Mouse (Mus musculus) neural tube, embryonic 11.5 days (tissue): ENCODE measurements around the gene Zfp607b. TPM values are rescaled to one million over a fixed set of nuclear protein-coding genes. Genes with fewer than 3 reads are reported as not detected.

Source experiments
- ATAC-seq: fragments of 200-750 bp; cut with Nextera tagmentation; 2 replicates; pipeline ENCODE4 v1.8.0; 2017; ENCODE audit warnings: moderate number of reproducible peaks, mild to moderate bottlenecking, moderate TSS enrichment, moderate library complexity; ENCODE audit not compliant: insufficient read depth, low FRiP score, low TSS enrichment
- DNase-seq: peaks from one replicate; pipeline ENCODE4 v3.0.0-alpha.2; 2015; ENCODE audit warnings: low spot score
- H3K27ac ChIP-seq: fragments of 300-500 bp; sonication (generic); 2 replicates; pipeline ENCODE4 v1.5.1; 2014; ENCODE audit warnings: low read depth, mild to moderate bottlenecking, low read length
- H3K27me3 ChIP-seq: fragments of 300-500 bp; sonication (generic); 2 replicates; pipeline ENCODE4 v1.6.1; 2014; ENCODE audit warnings: mild to moderate bottlenecking, low read length, mixed read lengths; ENCODE audit not compliant: control insufficient read depth, insufficient read depth
- H3K36me3 ChIP-seq: fragments of 300-500 bp; sonication (generic); 2 replicates; pipeline ENCODE4 v1.6.1; 2014; ENCODE audit warnings: mild to moderate bottlenecking, low read length, moderate library complexity, mixed read lengths; ENCODE audit not compliant: control insufficient read depth, insufficient read depth
- H3K4me1 ChIP-seq: fragments of 300-500 bp; sonication (generic); 2 replicates; pipeline ENCODE4 v1.6.1; 2014; ENCODE audit warnings: low read length, mixed read lengths; ENCODE audit not compliant: control insufficient read depth, insufficient read depth
- H3K4me2 ChIP-seq: fragments of 300-500 bp; sonication (generic); 2 replicates; pipeline ENCODE4 v1.6.1; 2014; ENCODE audit warnings: low read depth, mild to moderate bottlenecking, moderate library complexity
- H3K4me3 ChIP-seq: fragments of 300-500 bp; sonication (generic); 2 replicates; pipeline ENCODE4 v1.5.1; 2014; ENCODE audit warnings: low read depth, low read length
- H3K9ac ChIP-seq: fragments of 300-500 bp; sonication (generic); 2 replicates; pipeline ENCODE4 v1.6.1; 2014; ENCODE audit warnings: mild to moderate bottlenecking, low read length
- H3K9me3 ChIP-seq: fragments of 300-500 bp; sonication (generic); 2 replicates; pipeline ENCODE4 v1.6.1; 2016; ENCODE audit warnings: low read length; ENCODE audit not compliant: control insufficient read depth
- WGBS: fragments of 180-500 bp; shearing (Covaris S2); extraction: QIAGEN DNeasy Blood & Tissue Kit; methylation state at CpG from one replicate; pipeline ENCODE4 v1.1.7; 2014; 5-methylcytosine and 5-hydroxymethylcytosine counted together
- polyA plus RNA-seq: library from polyadenylated mRNA; unstranded; fragments of >200 nt; fragmentation: Nextera tagmentation; extraction: Ambion mirVana; gene quantifications from 2 replicates; pipeline ENCODE4 v1.2.1, GENCODE M21; 2014

The Zfp607b gene
- polyA plus RNA-seq, 1 experiment from 2014 or later: 5.0 TPM

DNA sequence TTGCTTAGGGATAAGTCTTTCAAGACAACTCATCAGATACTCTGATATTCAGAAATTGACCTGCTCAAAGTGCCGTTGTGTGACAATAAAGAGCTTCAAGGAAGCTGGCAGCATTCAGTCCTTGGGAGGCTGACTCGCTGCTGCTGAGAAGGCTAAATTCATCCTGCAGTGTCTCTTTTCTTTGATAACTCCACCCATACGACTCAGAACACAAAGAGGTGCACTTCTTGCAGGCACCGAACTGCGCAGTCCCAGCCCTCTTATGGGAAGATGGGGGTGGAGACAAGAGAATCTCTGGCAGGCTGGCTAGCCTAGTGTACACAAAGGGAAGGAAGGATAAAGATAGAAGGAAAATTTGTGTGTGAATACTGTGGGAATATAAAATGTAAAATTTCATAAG, 46.3 kb downstream of the Zfp607b start:
- DNase-seq (no peak), ATAC-seq (no peak)
- H3K4me3 ChIP-seq: no peak overlapping the region; the same call in 1 of the 2 replicates
- 48% methylated on average over 5 of the region's 5 CpGs for WGBS
- peak overlapping the region; percentile 3; the same call in 1 of the 2 replicates for H3K4me2 ChIP-seq
- H3K27me3 ChIP-seq: no peaks in the 10 kb centered on the region
- H3K27ac ChIP-seq: peak overlapping the region; percentile 4; the same call in 1 of the 2 replicates
- H3K4me1 ChIP-seq: peaks cover 8% of the 10 kb centered on the region
- H3K9me3 ChIP-seq: no peaks in the 10 kb centered on the region
- H3K9ac ChIP-seq: no peak overlapping the region
- peaks cover 13% of the 10 kb centered on the region for H3K36me3 ChIP-seq

Other genes with a start within 250 kb of the Zfp607b start
- gene Sptbn4, start 241.7 kb upstream of the Zfp607b start, polyA plus RNA-seq: 0.23 and 0.34 TPM in 2 replicates
- 34.3 and 34.5 TPM in 2 replicates for gene Blvrb, start 241.4 kb upstream of the Zfp607b start, polyA plus RNA-seq
- 22.8 and 24.0 TPM in 2 replicates for gene Sertad3, start 215.6 kb upstream of the Zfp607b start, polyA plus RNA-seq
- gene Sertad1, start 202.4 kb upstream of the Zfp607b start, polyA plus RNA-seq: 17.0 and 18.4 TPM in 2 replicates
- 0.99 and 1.3 TPM in 2 replicates for gene Prx, start 190.0 kb upstream of the Zfp607b start, polyA plus RNA-seq
- 0.30 and 0.50 TPM in 2 replicates for gene Hipk4, start 166.1 kb upstream of the Zfp607b start, polyA plus RNA-seq
- 72.0 and 73.9 TPM in 2 replicates for gene Pld3, start 136.1 kb upstream of the Zfp607b start, polyA plus RNA-seq
- gene 2310022A10Rik, start 136.1 kb upstream of the Zfp607b start, polyA plus RNA-seq: 28.4 and 28.9 TPM in 2 replicates
- gene Akt2, start 97.8 kb upstream of the Zfp607b start, polyA plus RNA-seq: 72.0 and 72.9 TPM in 2 replicates
- 10.2 and 11.2 TPM in 2 replicates for gene Ttc9b, start 35.4 kb upstream of the Zfp607b start, polyA plus RNA-seq
- gene Map3k10, start 14.7 kb upstream of the Zfp607b start, polyA plus RNA-seq: 9.0 and 12.5 TPM in 2 replicates
- gene Zfp60, start 42.0 kb downstream of the Zfp607b start, polyA plus RNA-seq: 83.7 and 84.7 TPM in 2 replicates
- 2.1 and 2.3 TPM in 2 replicates for gene Zfp626, start 117.9 kb downstream of the Zfp607b start, polyA plus RNA-seq
- 11.2 and 12.6 TPM in 2 replicates for gene Zfp59, start 149.3 kb downstream of the Zfp607b start, polyA plus RNA-seq
- gene Zfp607a, start 168.2 kb downstream of the Zfp607b start, polyA plus RNA-seq: 2.1 and 2.4 TPM in 2 replicates
- 10.7 and 12.8 TPM in 2 replicates for gene Zfp974, start 240.1 kb downstream of the Zfp607b start, polyA plus RNA-seq